In the genomic region with DNA sequence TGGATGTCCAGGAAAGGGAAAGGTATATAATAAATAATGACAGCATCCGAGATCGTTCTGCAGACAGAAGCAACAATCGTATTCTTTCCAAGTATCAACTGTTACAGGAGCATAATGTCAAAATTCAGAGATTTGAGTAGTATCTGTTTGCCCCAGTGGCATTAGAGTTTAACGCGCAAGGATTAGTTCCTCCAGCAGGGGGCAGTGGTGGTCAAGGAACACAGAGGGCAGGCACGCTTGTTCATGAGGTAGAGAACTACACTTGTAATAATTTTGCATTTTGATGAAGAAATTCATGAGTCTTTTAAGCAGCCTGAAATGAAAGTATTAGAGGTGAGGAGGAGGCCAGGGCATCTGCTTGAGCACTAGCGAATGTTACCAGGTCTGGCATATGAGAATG, we compare ENCODE assay signal across 8 mouse cellular contexts. TPM values are rescaled to one million over a fixed set of nuclear protein-coding genes. Genes with fewer than 3 reads are reported as not detected.
DNase-seq lines count a peak whose midpoint lies in the region; ATAC-seq and TF ChIP-seq lines count a peak whose summit lies in the region.
"Had no signal": no experiment of that assay in that cellular context is flagged by ENCODE, and none has a peak within 500 bp of the region (broad histone marks: within the 10 kb centered on the region; RNA-seq: fewer than 3 reads in every experiment).

No protein-coding gene starts in this region.

- 4% methylated on average over 7 of the region's 7 CpGs for WGBS in small intestine, adult 2 months

- ATAC-seq in megakaryocyte progenitor cell, adult 5-6 weeks (replicated peaks; ENCODE audit: poor library complexity): peak; percentile 94

- TF ChIP-seq CTCF in E14TG2a.4 (conservative IDR thresholded peaks at IDR 0.05; ENCODE audit: low read length): peak; percentile 74
- TF ChIP-seq CTCF in small intestine, adult 2 months (IDR thresholded peaks at IDR 0.05; ENCODE audit: extremely low read depth, insufficient read length, insufficient replicate concordance, low read depth, low read length): peak; percentile 94; the same call in 1 of the 2 replicates

- TF ChIP-seq POLR2A in small intestine, adult 2 months (IDR thresholded peaks at IDR 0.05; ENCODE audit: low read depth, low read length): no peak

- H3K27ac ChIP-seq in small intestine, adult 2 months (ENCODE audit: insufficient read depth, low read depth, low read length): no peak overlapping the region
- H3K27ac ChIP-seq: hindbrain, embryonic 15.5 days had no signal

- peaks cover 30% of the 10 kb centered on the region for H3K27me3 ChIP-seq in E14TG2a.4 (ENCODE audit: insufficient read depth, low read length)
- H3K27me3 ChIP-seq in small intestine, adult 2 months (ENCODE audit: control insufficient read depth, insufficient read depth, low read length): no peaks in the 10 kb centered on the region

- H3K9me3 ChIP-seq in E14TG2a.4 (ENCODE audit: low read length): no peaks in the 10 kb centered on the region
- H3K9me3 ChIP-seq: hindbrain, embryonic 15.5 days had no signal

- peaks cover 19% of the 10 kb centered on the region for H3K4me1 ChIP-seq in E14TG2a.4 (replicated peaks; ENCODE audit: low read depth, low read length)
- H3K4me1 ChIP-seq in small intestine, adult 2 months (ENCODE audit: control insufficient read depth, insufficient read depth, insufficient read length, low read length): no peaks in the 10 kb centered on the region
- H3K4me1 ChIP-seq: hindbrain, embryonic 15.5 days had no signal

- H3K4me3 ChIP-seq in E14TG2a.4 (replicated peaks; ENCODE audit: low read length): no peak overlapping the region
- H3K4me3 ChIP-seq in small intestine, adult 2 months (ENCODE audit: low read depth, low read length): no peak overlapping the region
- H3K4me3 ChIP-seq: hindbrain, embryonic 15.5 days had no signal

- DNase-seq in adrenal gland, adult (ENCODE audit: inconsistent age in 2 of 2, low spot score in 1 of 2): peak; percentile 76 to 95
- peak; percentile 90 for DNase-seq in embryo, embryonic 10.5 days (ENCODE audit: low spot score)
- peak; percentile 34 to 68 for DNase-seq in heart, adult 9 months (ENCODE audit: low spot score in 2 of 2)
- peak; percentile 79 to 87 for DNase-seq in layer of hippocampus, postnatal 14 days (ENCODE audit: low spot score in 2 of 2)

- H3K36me3 ChIP-seq in E14TG2a.4 (ENCODE audit: insufficient read depth, low read length): no peaks in the 10 kb centered on the region
- H3K36me3 ChIP-seq in small intestine, adult 2 months (ENCODE audit: control insufficient read depth, insufficient read depth, low read length): no peaks in the 10 kb centered on the region
- H3K36me3 ChIP-seq: hindbrain, embryonic 15.5 days had no signal

RNA-seq across cellular contexts. Expression of a gene that starts 15.6 kb away (rescaled TPM):
- 10 to 100 TPM; 36.6 to 44.4 TPM for total RNA-seq in layer of hippocampus, postnatal 14 days (2021)
- total RNA-seq in megakaryocyte progenitor cell, adult 5-6 weeks (2015): 0.37 and 1.4 TPM in 2 replicates
- 0.92 and 1.7 TPM in 2 replicates for total RNA-seq in megakaryocyte progenitor cell, adult 5-6 weeks (2017)
- 3.1 and 4.8 TPM in 2 replicates for polyA plus RNA-seq in small intestine, adult 2 months (2012; rRNA removed)

Comparison
In these comparisons a context has a peak if more than half of its experiments do, and no peak if none do; other contexts are left out.
1. RNA of a gene that starts 15.6 kb away (total RNA-seq): 36.6 to 44.4 TPM in layer of hippocampus, postnatal 14 days; 0.37 to 1.7 TPM in megakaryocyte progenitor cell, adult 5-6 weeks; every median in the first group is over 10 times any median in the second.
2. Peak in every context shown above with its lines, with median percentiles within 50 percentile points of each other: DNase-seq.